Mouse (Mus musculus) fat pad, adult 2 months (tissue): ENCODE data around the gene Cckar.
"Not testable (repeated sequence)": the region's sequence is repeated elsewhere in the genome, so short reads cannot be mapped to it uniquely, and the experiment has no call there.

Experiments
- DNase-seq: peaks from one replicate; pipeline ENCODE4 v3.0.0-alpha.2; 2011; ENCODE audit warnings: low read depth, low spot score; ENCODE audit errors: extremely low read depth

Gene Cckar

DNA sequence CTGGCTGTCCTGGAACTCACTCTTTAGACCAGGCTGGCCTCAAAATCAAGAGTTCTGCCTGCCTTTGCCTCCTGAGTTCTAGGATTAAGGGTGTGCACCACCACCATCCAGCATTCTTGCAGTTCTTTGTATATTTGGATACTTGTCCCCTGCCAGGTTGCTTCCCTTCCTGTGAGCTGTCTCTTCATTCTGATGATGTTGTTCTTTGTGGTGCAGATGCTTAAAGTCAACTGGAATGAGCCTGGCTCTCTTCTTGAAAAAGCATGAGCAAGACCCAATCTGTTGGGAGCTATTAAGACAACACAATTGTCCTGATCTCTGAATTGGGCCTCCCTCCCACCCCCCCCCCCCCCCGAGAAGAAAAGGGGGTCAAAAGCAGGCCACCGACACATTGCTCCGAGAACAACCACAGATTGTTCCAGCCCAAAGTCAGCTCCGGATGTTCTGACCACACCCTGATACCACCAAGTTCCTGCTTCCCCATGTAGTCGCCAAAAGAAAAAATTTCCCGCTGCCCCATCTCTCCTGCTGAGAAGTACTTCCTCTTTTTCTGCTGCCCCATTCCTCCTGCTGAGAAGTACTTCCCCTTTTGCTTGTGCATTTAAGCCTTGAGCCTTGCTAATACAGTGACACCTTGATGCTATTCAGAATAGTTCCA lies 33.9 kb downstream of the Cckar start:
- not testable (repeated sequence) for DNase-seq

- no peak for DNase-seq
Observed at GRCm38 (mm10) chr5:53672352-53672751, 35.2 kb downstream of the Cckar start.

- DNase-seq: no peak
Observed at GRCm38 (mm10) chr5:53671507-53671906, 36.0 kb downstream of the Cckar start.

GRCm38 (mm10) chr5:53670321-53670938 lies 37.1 kb downstream of the Cckar start:
- DNase-seq: no peak

GRCm38 (mm10) chr5:53668021-53668420 lies 39.5 kb downstream of the Cckar start:
- DNase-seq: no peak

DNA sequence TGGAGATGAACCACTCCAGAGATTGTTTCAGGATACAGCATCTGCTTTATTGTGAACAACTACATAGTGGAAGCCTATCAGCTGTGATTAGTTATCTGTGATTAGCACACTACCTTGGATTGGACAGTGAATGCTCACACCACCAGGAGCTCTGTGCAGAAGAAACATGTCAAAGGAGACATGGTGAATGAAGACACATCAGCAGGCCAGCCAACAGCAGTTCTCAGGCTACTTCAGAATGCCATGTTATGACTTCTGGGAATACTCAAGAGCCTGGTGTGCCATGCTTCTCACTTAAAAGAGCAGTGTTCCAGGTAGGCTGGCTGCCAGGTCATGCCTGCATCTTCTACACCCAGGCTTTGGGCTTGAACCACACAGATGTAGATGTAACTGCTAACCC lies 43.8 kb downstream of the Cckar start:
- no peak for DNase-seq

GRCm38 (mm10) chr5:53662413-53662812 lies 45.1 kb downstream of the Cckar start:
- no peak for DNase-seq

DNA sequence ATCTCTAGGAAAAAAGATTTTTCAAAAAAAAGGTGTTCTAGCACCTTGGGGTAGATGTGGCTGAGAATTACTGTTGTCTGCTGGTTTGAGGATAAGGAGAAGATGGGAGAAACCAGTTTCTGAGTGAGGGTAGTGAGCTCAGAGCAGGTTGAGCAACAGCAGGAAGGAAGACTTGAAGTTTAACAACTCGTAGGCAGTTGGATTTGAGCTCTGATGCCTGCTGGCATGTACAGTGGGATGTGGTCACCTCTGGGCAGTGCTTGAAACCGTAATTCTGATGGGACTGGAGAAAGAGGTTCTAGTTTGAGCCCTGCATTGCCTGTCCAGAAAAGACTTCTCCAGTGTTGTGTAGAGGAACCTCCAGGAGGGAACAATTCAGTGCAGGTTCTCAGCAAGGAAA lies 46.0 kb downstream of the Cckar start:
- DNase-seq: no peak

DNA sequence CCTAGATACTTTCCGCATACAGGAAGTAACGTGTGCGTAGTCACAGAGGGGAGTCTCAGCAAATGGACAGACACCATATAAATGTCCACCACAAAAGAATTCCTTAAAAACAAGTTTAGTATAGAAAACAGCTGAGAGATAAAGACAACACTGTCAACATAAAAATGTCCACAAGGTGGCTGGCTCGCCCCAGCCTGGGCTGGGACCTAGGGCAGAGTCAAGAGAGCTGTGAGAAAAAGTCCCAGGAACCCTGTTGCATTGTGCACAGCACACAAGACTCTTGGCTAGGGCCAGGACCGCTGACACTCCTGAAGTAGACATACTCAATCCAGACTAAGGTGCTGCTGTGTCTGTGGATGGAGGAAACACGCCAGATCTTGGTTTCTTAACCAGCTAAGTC lies 49.6 kb downstream of the Cckar start:
- no peak for DNase-seq

GRCm38 (mm10) chr5:53656596-53656995 lies 50.9 kb downstream of the Cckar start:
- no peak for DNase-seq
